Mouse (Mus musculus) liver, embryonic 15.5 days (tissue): ENCODE measurements around the gene Gpr157. TPM values are rescaled to one million over a fixed set of nuclear protein-coding genes. Genes with fewer than 3 reads are reported as not detected.
A peak's percentile ranks its signal among the peaks of the same experiment; 100 is the strongest.

Experiments
- ATAC-seq: fragments of 200-750 bp; cut with Nextera tagmentation; 2 replicates; pipeline ENCODE4 v1.8.0; 2017; ENCODE audit warnings: moderate number of reproducible peaks, mild to moderate bottlenecking, moderate library complexity; ENCODE audit not compliant: insufficient read depth
- H3K27ac ChIP-seq: fragments of 300-500 bp; sonication (generic); replicated peaks from 2 replicates; pipeline ENCODE4 v1.5.1; 2015; ENCODE audit warnings: mild to moderate bottlenecking, inconsistent platforms
- H3K27me3 ChIP-seq: fragments of 300-500 bp; sonication (generic); 2 replicates; pipeline ENCODE4 v1.6.1; 2015; ENCODE audit warnings: mild to moderate bottlenecking, inconsistent platforms
- H3K36me3 ChIP-seq: fragments of 300-500 bp; sonication (generic); replicated peaks from 2 replicates; pipeline ENCODE4 v1.6.1; 2015; ENCODE audit warnings: moderate library complexity, mild to moderate bottlenecking, inconsistent platforms
- H3K4me1 ChIP-seq: fragments of 300-500 bp; sonication (generic); replicated peaks from 2 replicates; pipeline ENCODE4 v1.6.1; 2015; ENCODE audit warnings: inconsistent platforms
- H3K4me2 ChIP-seq: fragments of 300-500 bp; sonication (generic); 2 replicates; pipeline ENCODE4 v1.6.1; 2015; ENCODE audit warnings: moderate library complexity, mild to moderate bottlenecking, inconsistent platforms
- H3K4me3 ChIP-seq: fragments of 300-500 bp; sonication (generic); replicated peaks from 2 replicates; pipeline ENCODE4 v1.5.1; 2015; ENCODE audit warnings: mild to moderate bottlenecking, inconsistent platforms
- H3K9ac ChIP-seq: fragments of 300-500 bp; sonication (generic); 2 replicates; pipeline ENCODE4 v1.6.1; 2015; ENCODE audit warnings: moderate library complexity, mild to moderate bottlenecking, inconsistent platforms
- H3K9me3 ChIP-seq: fragments of 300-500 bp; sonication (generic); replicated peaks from 2 replicates; pipeline ENCODE4 v1.6.1; 2016; ENCODE audit warnings: inconsistent platforms
- WGBS: fragments of 180-500 bp; shearing (Covaris S2); methylation state at CpG from one replicate; pipeline ENCODE4 v1.1.7; 2015; ENCODE audit warnings: mixed read lengths; ENCODE audit not compliant: insufficient replicate concordance; 5-methylcytosine and 5-hydroxymethylcytosine counted together
- polyA plus RNA-seq: library from polyadenylated mRNA; unstranded; fragments of >200 nt; fragmentation: Nextera tagmentation; extraction: Ambion mirVana; gene quantifications from 2 replicates; pipeline ENCODE4 v1.2.1, GENCODE M21; 2015

The Gpr157 gene
- polyA plus RNA-seq, 1 experiment from 2014 or later, result 0.44 TPM

- Histone ChIP-seq H3K9ac (no peak overlapping the region), H3K36me3 (no peaks in the 10 kb centered on the region), H3K27me3 (peaks cover 50% of the 10 kb centered on the region), H3K4me1 (peaks cover 8% of the 10 kb centered on the region; the same call in 1 of the 2 replicates), H3K4me2 (no peak overlapping the region), H3K4me3 (no peak overlapping the region), H3K27ac (no peak overlapping the region), H3K9me3 (no peaks in the 10 kb centered on the region)
- 48% methylated on average over 8 of the region's 8 CpGs for WGBS
- no peak for ATAC-seq
Measured at GRCm38 (mm10) chr4:150051514-150051913, 35.7 kb upstream of the Gpr157 start.

DNA sequence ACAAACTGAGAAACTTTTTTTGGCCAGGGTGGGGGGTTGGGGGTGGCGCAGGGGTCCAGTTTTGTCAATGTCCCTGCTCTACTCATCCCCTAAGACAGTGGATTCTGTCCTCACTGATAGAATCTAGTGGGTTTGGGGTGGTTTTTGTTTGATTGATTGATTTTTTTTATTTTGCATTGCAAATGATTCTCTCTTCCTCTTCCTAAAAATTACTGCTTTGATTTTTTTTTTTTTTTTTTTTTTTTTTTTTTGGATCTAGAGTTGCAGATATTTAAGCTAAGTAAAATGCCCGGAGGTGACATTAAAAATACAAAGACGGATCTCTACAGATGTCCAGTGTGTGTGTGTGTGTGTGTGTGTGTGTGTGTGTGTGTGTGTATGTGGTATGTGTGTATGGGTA lies 34.8 kb upstream of the Gpr157 start:
- no peak overlapping the region for H3K4me3 ChIP-seq
- no peak for ATAC-seq
- H3K9me3 ChIP-seq, result no peaks in the 10 kb centered on the region
- peaks cover 8% of the 10 kb centered on the region; the same call in 1 of the 2 replicates for H3K4me1 ChIP-seq
- WGBS, result 68% methylated on average over 3 of the region's 3 CpGs
- H3K27me3 ChIP-seq, result peaks cover 47% of the 10 kb centered on the region
- no peaks in the 10 kb centered on the region for H3K36me3 ChIP-seq
- H3K4me2 ChIP-seq, result no peak overlapping the region
- H3K9ac ChIP-seq, result no peak overlapping the region
- H3K27ac ChIP-seq, result no peak overlapping the region

DNA sequence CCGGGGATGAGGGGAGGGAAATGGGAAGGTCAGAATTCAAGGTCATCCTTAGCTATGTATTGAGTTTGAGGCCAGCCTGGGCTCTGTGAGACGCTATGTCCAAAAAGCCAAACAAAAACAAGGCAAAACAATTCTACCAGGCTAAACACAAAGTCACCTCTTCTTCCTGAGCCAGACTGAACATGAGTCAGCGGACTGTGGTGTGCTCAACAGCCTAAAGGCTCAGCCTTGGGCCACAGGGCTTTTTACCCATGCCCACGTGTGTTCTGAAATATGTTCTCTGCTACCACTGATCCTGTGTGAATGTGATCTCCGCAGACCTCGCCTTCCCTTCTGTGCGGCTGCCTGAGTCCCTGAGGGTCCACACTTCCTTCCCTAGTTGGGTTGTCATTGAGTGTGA lies 31.0 kb upstream of the Gpr157 start:
- Histone ChIP-seq H3K27me3 (peaks cover 9% of the 10 kb centered on the region), H3K4me3 (no peak overlapping the region), H3K36me3 (no peaks in the 10 kb centered on the region), H3K9me3 (no peaks in the 10 kb centered on the region), H3K9ac (no peak overlapping the region), H3K4me1 (peaks cover 7% of the 10 kb centered on the region; the same call in 1 of the 2 replicates), H3K27ac (no peak overlapping the region), H3K4me2 (no peak overlapping the region)
- WGBS, result 42% methylated on average over 7 of the region's 7 CpGs
- no peak for ATAC-seq

GRCm38 (mm10) chr4:150057722-150058121 lies 29.4 kb upstream of the Gpr157 start:
- Histone ChIP-seq H3K4me2 (no peak overlapping the region), H3K4me3 (no peak overlapping the region), H3K9ac (no peak overlapping the region), H3K9me3 (no peaks in the 10 kb centered on the region), H3K27me3 (no peaks in the 10 kb centered on the region), H3K36me3 (no peaks in the 10 kb centered on the region), H3K27ac (no peak overlapping the region), H3K4me1 (peaks cover 7% of the 10 kb centered on the region; the same call in 1 of the 2 replicates)
- 77% methylated on average over 12 of the region's 12 CpGs for WGBS
- no peak for ATAC-seq

- Histone ChIP-seq H3K4me1 (peaks cover 7% of the 10 kb centered on the region; the same call in 1 of the 2 replicates), H3K4me3 (no peak overlapping the region), H3K9ac (no peak overlapping the region), H3K27me3 (no peaks in the 10 kb centered on the region), H3K9me3 (no peaks in the 10 kb centered on the region), H3K36me3 (no peaks in the 10 kb centered on the region), H3K4me2 (no peak overlapping the region), H3K27ac (0 out of 2 replicates have a peak overlapping the region, but pooled peaks have one; percentile 14)
- ATAC-seq, result no peak
- WGBS, result 31% methylated on average over 9 of the region's 9 CpGs
Measured at GRCm38 (mm10) chr4:150059841-150060468, 27.2 kb upstream of the Gpr157 start.

GRCm38 (mm10) chr4:150060469-150061170 lies 26.5 kb upstream of the Gpr157 start:
- H3K36me3 ChIP-seq, result no peaks in the 10 kb centered on the region
- H3K9ac ChIP-seq, result no peak overlapping the region
- H3K27me3 ChIP-seq, result no peaks in the 10 kb centered on the region
- H3K4me2 ChIP-seq, result no peak overlapping the region
- peaks cover 7% of the 10 kb centered on the region; the same call in 1 of the 2 replicates for H3K4me1 ChIP-seq
- WGBS, result 44% methylated on average over 23 of the region's 23 CpGs
- ATAC-seq, result peak; percentile 9; the same call in 1 of the 2 replicates
- 0 out of 2 replicates have a peak overlapping the region, but pooled peaks have one; percentile 14 for H3K27ac ChIP-seq
- no peak overlapping the region for H3K4me3 ChIP-seq
- no peaks in the 10 kb centered on the region for H3K9me3 ChIP-seq

DNA sequence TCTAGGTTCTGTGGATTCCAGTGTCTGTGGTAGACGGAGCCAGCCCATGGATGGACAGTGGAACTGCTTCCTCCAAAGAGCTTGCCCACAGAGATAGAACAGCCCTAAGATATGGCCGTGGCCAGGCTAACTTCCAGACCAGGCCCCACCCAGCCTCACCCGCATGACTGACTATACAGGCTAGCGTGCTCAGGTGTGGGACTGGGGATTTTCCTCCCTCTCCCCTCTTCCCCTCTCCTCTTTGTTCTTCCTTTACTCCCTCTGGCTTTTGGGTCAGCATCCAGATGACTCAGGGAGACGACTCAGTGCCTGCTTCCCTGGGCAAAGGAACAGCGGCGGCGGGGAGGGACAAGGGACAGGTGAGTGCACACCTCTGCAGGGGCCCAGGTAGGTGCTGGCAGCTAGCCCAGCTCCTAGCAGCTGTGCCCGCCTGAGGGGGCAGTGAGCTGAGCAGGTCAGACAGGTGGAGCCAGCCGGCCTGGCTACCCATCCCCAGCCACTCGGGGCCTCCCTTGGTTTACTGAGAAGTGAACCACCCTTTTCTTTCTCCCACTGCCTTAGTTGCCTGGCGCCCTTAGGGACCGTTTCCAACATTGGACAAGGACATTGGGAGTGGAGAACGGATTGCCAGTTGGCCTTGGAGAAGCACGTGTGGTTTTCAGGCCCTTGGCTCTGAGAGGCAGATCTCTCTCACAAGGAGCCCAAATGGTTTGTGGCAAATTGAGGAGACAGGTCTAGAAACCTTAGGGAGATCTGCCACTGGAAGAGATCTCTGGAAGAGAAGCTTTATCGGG lies 25.5 kb upstream of the Gpr157 start:
- H3K4me3 ChIP-seq, result no peak overlapping the region
- no peaks in the 10 kb centered on the region for H3K27me3 ChIP-seq
- no peak overlapping the region for H3K27ac ChIP-seq
- 66% methylated on average over 16 of the region's 16 CpGs for WGBS
- H3K9me3 ChIP-seq, result no peaks in the 10 kb centered on the region
- H3K4me2 ChIP-seq, result no peak overlapping the region
- H3K36me3 ChIP-seq, result no peaks in the 10 kb centered on the region
- H3K9ac ChIP-seq, result no peak overlapping the region
- H3K4me1 ChIP-seq, result peaks cover 7% of the 10 kb centered on the region; the same call in 1 of the 2 replicates
- no peak for ATAC-seq

- ATAC-seq, result no peak
- no peaks in the 10 kb centered on the region for H3K9me3 ChIP-seq
- no peaks in the 10 kb centered on the region; the same call in 1 of the 2 replicates for H3K27me3 ChIP-seq
- H3K4me1 ChIP-seq, result no peaks in the 10 kb centered on the region
- no peak overlapping the region for H3K27ac ChIP-seq
- 66% methylated on average over 17 of the region's 17 CpGs for WGBS
- no peak overlapping the region; the same call in 1 of the 2 replicates for H3K4me3 ChIP-seq
- H3K4me2 ChIP-seq, result peak overlapping the region; percentile 29
- no peak overlapping the region for H3K9ac ChIP-seq
- no peaks in the 10 kb centered on the region for H3K36me3 ChIP-seq
Measured at GRCm38 (mm10) chr4:150066706-150067323, 20.4 kb upstream of the Gpr157 start.

DNA sequence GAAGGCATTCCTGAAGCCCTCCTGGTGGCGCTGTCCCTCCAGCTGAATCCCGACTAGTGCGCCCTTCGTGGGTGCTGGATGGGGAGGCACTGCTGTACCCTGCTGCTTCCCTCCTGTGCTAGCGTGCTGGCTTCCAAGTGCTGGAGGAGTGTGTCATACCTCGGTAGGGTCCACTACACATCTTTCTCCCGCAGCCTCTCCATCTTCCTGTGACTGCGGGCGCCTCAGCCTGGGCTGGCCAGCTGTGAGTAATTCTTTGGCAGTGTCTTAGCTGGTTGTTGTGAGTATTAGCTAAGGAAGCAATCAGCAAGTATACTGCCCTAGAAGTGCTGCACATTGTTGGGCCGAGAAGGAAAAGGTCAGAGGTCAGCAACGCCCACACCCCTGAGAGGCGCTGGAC lies 18.9 kb upstream of the Gpr157 start:
- no peaks in the 10 kb centered on the region; the same call in 1 of the 2 replicates for H3K27me3 ChIP-seq
- 76% methylated on average over 12 of the region's 12 CpGs for WGBS
- H3K27ac ChIP-seq, result no peak overlapping the region
- H3K9ac ChIP-seq, result no peak overlapping the region
- H3K4me1 ChIP-seq, result no peaks in the 10 kb centered on the region
- no peak overlapping the region for H3K4me2 ChIP-seq
- no peak overlapping the region for H3K4me3 ChIP-seq
- H3K36me3 ChIP-seq, result no peaks in the 10 kb centered on the region
- no peak for ATAC-seq
- no peaks in the 10 kb centered on the region for H3K9me3 ChIP-seq

- Histone ChIP-seq H3K9me3 (no peaks in the 10 kb centered on the region), H3K27ac (no peak overlapping the region), H3K4me2 (no peak overlapping the region), H3K4me1 (no peaks in the 10 kb centered on the region), H3K9ac (no peak overlapping the region), H3K36me3 (no peaks in the 10 kb centered on the region), H3K27me3 (no peaks in the 10 kb centered on the region; the same call in 1 of the 2 replicates), H3K4me3 (no peak overlapping the region)
- WGBS, result 57% methylated on average over 8 of the region's 8 CpGs
- ATAC-seq, result no peak
Measured at GRCm38 (mm10) chr4:150070136-150070535, 17.0 kb upstream of the Gpr157 start.
